Mouse (Mus musculus) left cerebral cortex, adult 8-10 months (tissue): ENCODE data around the gene Kifc3. TPM values are rescaled to one million over a fixed set of nuclear protein-coding genes. Genes with fewer than 3 reads are reported as not detected.

Source experiments
- DNase-seq, 2 experiments: peaks; one replicate each; pipeline ENCODE4 v3.0.0; 2022; ENCODE audit warnings: low spot score in 2 of 2
- total RNA-seq, 4 experiments: library from RNA; stranded (reverse); gene quantifications; 2 replicates each; pipeline ENCODE4 v1.2.4; 2022

The Kifc3 gene
- total RNA-seq, 4 experiments from 2014 or later = 52.8 to 71.1 (median 56.8) TPM

DNA sequence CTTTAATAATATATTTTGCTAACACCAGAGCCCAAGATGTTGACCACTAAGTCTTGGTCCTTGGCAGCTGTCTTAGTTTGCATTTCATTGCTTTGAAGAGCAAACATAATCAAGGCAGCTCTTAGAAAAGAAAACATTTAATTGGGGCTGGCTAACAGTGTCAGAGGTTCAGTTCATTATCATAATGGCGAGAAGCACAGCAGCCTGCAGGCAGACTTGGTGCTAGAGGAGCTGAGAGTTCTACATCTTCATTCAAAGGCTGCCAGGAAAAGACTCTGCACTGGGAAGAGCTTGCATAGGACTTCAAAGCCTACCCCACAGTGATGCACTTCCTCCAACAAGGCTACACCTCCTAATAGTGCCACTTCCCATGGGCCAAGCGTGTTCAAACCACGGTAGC, 45.5 kb downstream of the Kifc3 start:
- DNase-seq = no peak

DNA sequence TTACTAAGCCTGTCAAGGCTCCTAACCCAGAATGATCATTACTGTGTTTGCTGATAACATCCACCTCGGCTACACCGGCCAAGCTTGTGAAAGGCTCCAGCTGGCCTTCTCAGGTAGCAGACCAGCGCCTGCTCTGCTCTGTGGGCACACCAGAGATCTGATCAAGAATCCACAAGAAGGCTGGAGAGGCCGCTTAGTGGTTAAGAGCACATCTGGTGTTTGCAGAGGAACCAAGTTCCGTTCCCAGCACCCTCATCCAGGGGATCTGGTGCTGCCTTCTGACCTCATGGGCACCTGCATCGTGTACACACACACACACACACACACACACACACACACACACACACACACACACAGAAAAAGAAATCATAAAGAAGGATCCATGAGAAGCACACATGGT, 46.5 kb downstream of the Kifc3 start:
- no peak for DNase-seq

DNA sequence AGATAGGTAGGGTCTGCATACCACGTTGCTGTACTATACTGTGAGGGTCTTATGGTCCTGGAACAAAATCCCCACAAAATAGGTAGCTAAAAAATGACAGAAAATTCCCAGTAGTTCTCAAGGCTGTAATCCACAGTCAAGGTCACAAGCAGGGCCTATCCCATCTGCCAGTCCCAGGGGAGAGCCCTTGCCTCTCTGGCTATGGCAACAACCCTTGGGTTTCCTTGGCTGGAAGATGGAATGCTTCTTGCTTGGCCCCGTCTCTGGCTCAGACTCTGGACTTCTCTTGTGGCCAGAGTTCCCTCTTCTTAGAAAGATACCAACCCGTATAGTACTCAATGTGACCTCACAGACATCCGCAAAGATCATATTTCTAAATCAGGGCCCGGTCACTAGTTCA, 47.3 kb downstream of the Kifc3 start:
- DNase-seq = no peak

DNA sequence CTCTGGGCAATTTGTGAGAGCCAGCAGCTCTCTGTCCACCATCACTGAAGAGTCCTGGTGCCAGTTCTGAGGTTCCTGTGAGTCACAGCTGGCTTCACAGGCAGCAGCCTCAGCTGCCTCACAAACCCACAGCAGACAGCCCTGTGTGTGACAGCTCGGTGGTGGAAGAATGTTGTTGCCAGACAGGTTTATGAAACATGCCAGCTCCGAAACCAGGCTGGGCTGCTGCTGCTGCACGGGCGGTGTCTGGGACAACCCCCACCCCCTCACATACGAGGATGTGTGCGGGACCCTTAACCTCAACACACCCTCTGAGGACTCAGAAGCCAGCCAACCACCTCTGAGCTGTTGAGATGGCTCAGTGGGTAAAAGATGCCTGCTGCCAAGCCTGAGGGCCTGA, 48.0 kb downstream of the Kifc3 start:
- DNase-seq = no peak

DNA sequence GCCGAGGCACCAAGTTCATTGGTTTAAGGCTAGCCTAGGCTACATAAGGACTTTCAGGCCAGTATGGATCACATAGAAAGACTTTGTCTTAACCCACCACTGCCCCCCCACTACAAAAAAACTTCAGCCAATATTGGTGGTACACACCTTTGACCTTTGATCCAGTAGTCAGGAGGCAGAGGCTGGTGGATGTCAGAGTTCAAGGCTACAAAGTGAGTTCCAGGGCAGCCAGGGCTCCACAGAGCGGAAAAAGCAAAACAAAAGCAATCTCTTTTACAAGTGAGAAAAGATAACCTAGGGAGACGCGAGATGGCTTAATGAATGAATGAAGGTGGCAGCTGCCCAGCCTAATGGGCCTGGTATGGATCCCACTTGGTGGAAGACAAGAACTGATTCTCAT, 48.6 kb downstream of the Kifc3 start:
- DNase-seq = no peak

GRCm38 (mm10) chr8:95150608-95151007, 52.0 kb downstream of the Kifc3 start:
- DNase-seq = no peak

DNA sequence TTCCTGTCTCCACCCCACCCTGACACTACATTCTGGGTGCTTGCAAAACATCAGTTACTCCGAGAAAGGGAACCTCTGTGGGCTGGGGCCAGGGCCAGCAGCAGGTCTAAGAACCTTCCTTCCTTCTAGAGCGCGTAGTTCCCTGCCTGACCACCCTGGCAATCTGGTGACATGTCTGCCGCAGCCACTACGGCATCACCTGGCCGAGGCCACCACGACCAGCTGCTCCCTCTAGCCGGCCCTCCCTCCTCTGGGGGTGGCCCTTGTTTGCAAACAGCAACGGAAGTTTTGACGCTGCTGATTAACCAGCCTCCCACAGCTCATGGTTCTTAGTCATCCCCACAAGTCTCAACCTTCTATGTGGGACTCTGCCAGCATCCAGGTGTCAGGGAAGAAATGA, 53.2 kb downstream of the Kifc3 start:
- DNase-seq = no peak

DNA sequence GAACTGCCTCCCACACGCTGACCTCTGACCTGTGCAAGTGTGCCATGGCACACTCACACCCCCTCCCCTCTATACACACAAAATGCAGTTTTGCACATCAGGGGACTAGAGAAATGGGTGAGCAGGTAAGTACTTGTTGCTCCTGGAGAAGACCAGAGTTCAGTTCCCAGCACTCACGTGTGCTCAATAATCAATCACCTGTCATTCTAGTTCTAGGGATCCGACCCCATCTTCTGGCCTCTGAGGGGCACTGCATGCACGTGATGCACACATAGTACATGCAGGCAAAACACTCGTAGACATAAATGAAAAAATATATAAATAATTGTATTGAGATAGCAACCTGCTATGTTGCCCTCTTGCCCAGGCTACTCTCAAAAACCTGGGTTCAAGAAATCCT, 55.8 kb downstream of the Kifc3 start:
- DNase-seq = no peak

GRCm38 (mm10) chr8:95146044-95146745, 56.4 kb downstream of the Kifc3 start:
- no peak for DNase-seq

GRCm38 (mm10) chr8:95144631-95145015, 58.0 kb downstream of the Kifc3 start:
- DNase-seq = no peak

DNA sequence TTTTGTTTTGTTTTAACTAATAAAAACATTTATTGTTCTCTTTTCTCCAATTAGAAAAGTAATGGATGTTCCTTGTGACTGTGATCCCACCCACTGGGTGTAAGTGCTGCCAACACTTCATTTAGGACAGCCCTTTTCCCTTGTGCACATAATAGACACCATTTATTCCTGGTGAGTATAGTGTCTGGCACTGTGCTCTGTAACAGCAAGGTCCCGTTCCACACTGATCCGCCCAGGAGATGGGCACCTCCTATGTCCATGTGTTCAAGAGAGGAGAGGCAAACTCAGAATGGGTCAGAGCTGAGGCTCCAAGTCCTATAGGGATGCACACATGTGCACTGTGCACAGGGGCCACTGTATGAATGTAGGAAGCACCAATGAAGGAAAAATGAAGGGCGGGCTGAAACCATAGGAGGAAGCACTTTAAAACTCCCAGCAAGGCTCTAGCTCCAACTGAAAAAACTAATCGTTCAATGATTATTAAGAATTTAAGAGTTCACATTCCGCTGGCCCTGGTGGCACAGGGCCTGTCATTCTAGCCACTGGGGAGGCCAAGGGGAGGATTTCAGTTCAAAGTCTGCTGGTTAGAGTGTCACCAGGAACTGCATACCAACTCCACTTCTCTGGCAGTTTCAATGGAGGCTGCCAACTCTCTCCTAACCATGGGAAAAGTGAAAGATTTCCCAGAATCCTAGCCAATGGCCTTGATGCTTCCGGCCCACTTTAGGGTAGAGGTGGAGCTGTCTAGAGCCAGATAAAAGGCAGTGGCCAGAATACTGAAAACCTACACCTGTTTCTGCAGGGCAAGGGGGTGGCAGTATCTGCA, 58.6 kb downstream of the Kifc3 start:
- no peak for DNase-seq

- peak; percentile 33 to 58 for DNase-seq
Observed at GRCm38 (mm10) chr8:95142985-95143804, 59.4 kb downstream of the Kifc3 start.

DNA sequence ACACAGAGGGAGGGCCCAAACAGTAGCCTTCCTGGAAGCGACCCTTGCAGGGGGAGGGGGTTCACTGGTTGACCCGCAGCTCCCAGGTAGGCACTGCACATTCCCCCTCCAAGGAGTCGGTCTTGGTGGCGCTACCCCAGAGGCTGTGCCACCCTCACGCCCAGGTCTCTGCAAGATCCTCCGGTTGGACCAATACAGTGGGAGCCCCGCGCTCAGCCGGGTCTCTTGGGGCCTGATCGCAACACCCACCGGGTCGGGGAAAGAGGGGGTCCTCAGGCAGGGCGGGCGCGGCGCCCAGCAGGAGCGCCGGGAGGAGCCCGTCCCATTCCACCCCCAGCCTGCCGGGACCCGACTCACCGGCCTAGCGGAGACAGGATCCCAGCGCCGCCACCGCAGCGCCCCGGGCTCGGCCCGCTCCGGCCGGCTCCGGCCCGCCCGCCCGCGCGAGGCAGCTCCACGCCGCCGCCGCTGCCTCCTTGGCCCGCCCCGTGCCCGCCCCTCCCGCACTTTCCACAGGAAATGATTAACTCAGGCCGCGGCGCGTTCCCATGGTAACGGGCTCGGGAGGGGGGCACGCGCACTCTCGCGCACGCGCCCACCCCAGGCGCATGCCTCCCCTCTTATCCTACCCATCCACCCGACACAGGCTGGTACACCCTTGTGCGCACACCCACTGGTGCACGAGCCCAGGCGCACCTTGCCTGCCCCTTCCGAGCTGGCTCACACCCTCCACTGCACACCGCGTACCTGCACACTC, 60.4 kb downstream of the Kifc3 start:
- DNase-seq = peak; percentile 74 to 92

DNA sequence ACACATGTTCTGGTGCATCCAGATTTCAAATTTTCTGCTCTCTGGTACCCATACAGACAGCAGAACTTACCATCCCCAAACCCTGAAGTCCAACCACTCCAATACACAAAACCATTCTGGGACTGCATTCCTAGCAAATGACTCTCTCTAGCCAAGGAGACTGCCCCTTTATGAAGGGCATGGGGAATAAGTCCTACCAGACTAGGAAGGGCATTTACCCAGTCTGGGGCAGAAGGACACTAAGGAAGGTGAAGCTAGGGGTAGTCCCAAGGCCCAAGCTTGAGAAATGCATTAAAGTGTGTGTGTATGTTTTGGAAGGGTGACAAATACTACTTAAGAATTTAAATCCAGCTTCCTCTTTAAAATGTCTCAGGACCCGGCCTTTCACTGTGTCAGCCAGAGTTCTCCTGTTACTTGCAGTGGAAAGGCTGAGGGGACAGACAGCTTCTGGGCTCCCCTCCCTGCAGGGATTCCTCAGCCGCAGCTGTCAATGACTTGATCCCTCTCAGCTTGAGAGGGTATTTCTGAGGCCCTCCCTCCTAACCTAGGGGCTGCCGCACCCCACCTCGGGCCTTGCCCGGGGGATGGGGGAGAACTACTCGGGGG, 61.0 kb downstream of the Kifc3 start:
- DNase-seq = no peak

DNA sequence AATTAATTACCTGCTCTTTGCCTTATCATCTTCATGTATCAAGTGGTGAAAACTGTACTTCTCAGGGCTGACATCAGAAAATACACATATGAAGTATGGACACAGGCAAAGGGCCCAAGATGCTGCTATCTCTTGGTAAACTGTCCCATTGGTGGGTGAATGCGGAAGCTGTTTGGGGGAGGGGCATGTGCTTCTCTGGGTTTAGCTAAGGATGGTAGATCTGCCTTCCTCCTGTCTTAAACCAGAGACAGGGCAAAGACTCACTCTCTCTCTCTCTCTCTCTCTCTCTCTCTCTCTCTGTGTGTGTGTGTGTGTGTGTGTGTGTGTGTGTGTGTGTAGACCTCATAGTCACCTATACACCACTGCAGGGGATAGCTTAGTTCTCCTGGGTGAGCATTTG, 61.6 kb downstream of the Kifc3 start:
- no peak for DNase-seq

DNA sequence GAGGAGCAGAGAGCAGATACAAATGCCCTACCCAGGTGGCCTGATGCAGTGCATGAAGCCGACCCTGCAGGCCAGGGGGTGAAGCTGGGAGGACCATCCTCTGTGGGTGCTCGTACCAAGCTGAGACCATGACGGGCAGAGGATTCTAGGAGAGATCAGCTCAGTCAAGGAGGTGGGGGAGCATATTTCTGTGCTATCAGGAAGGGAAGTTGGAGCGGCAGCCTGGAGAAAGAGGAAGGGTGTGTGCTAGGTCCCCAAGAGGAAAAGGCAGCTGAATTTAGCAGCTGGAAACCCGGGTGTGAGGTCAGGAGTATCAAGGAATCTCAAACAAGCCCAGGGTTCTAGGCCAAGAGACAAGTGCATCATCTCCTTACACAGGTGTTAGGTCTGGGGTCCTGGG, 62.1 kb downstream of the Kifc3 start:
- no peak for DNase-seq

- no peak for DNase-seq
Observed at GRCm38 (mm10) chr8:95139051-95139365, 63.6 kb downstream of the Kifc3 start.

- no peak for DNase-seq
Observed at GRCm38 (mm10) chr8:95138341-95139050, 64.1 kb downstream of the Kifc3 start.

DNA sequence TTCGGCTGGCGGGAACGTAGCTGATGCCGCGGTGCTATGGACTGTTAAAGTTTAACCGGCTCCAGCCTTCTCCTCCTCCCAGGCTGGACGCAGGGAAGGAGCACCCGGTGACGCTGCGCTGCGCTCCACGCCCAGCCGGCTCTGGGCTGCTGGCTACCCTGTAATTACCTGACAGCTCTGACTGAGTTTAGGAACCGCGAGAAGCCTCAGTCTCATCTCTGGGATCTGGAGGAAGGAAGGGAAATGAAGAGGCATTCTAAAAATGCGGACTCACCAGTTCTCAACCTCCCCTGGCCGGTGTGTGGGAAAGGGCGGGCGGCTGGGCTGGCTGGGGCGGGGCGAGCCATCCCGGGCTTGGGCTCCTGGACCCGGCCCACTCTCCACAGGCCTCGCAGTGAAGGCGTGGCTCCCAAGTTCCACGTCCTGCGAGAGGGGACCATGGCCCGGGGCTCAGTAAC, 64.9 kb downstream of the Kifc3 start:
- no peak for DNase-seq

DNA sequence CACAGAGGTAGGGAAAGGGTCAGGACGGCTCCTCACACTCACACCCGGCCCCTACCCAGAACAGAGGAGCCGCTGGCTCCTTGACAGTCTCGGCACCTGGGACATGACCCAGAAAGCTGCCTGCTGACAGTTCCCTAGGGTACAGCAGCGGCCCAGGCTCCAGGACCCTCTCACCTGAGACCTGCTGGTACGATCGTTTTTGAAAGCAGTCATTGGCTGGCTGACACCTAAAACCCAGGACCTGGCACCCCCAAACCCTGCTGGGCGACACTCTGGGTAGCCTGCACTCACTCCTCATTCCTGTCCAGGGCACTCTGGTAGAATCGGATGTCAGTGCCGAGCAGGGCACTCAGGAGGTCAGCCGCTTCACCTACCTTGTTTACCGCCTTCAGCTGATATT, 65.4 kb downstream of the Kifc3 start:
- no peak for DNase-seq
